Mouse (Mus musculus) intestine, postnatal 0 days (tissue): ENCODE data around the gene Ovca2. TPM values are rescaled to one million over a fixed set of nuclear protein-coding genes. Genes with fewer than 3 reads are reported as not detected.
A peak's percentile ranks its signal among the peaks of the same experiment; 100 is the strongest.

Source experiments
- ATAC-seq: fragments of 200-750 bp; cut with Nextera tagmentation; 2 replicates; pipeline ENCODE4 v1.8.0; 2017; ENCODE audit warnings: mild to moderate bottlenecking, moderate TSS enrichment, moderate library complexity
- H3K27ac ChIP-seq: fragments of 300-500 bp; sonication (generic); 2 replicates; pipeline ENCODE4 v1.5.1; 2014; ENCODE audit warnings: mild to moderate bottlenecking, low read depth, low read length, moderate library complexity
- H3K27me3 ChIP-seq: fragments of 300-500 bp; sonication (generic); replicated peaks from 2 replicates; pipeline ENCODE4 v1.6.1; 2014; ENCODE audit warnings: low read length, mixed read lengths; ENCODE audit not compliant: control insufficient read depth, insufficient read depth
- H3K36me3 ChIP-seq: fragments of 300-500 bp; sonication (generic); 2 replicates; pipeline ENCODE4 v1.6.1; 2014; ENCODE audit warnings: mild to moderate bottlenecking, moderate library complexity; ENCODE audit not compliant: control insufficient read depth, insufficient read depth
- H3K4me1 ChIP-seq: fragments of 300-500 bp; sonication (generic); replicated peaks from 2 replicates; pipeline ENCODE4 v1.6.1; 2014; ENCODE audit warnings: antibody characterized with exemption, low read length, mixed read lengths; ENCODE audit not compliant: control insufficient read depth, insufficient read depth
- H3K4me2 ChIP-seq: fragments of 300-500 bp; sonication (generic); replicated peaks from 2 replicates; pipeline ENCODE4 v1.6.1; 2014; ENCODE audit warnings: low read depth, mild to moderate bottlenecking, moderate library complexity
- H3K4me3 ChIP-seq: fragments of 300-500 bp; sonication (generic); 2 replicates; pipeline ENCODE4 v1.5.1; 2014; ENCODE audit warnings: low read depth, low read length
- H3K9ac ChIP-seq: fragments of 300-500 bp; sonication (generic); 2 replicates; pipeline ENCODE4 v1.6.1; 2014; ENCODE audit warnings: mild to moderate bottlenecking, low read depth, low read length
- H3K9me3 ChIP-seq: fragments of 300-500 bp; sonication (generic); 2 replicates; pipeline ENCODE4 v1.6.1; 2016; ENCODE audit warnings: mixed run types; ENCODE audit not compliant: control insufficient read depth
- CTCF ChIP-seq: sonication (generic); IDR thresholded peaks from 2 replicates; pipeline ENCODE4 v1.5.1; 2016; ENCODE audit warnings: low read depth, mild to moderate bottlenecking, control low read depth, antibody characterized with exemption, moderate library complexity
- WGBS: fragments of 180-500 bp; shearing (Covaris S2); extraction: QIAGEN DNeasy Blood & Tissue Kit; methylation state at CpG from one replicate; pipeline ENCODE4 v1.1.7; 2014; 5-methylcytosine and 5-hydroxymethylcytosine counted together
- polyA plus RNA-seq: library from polyadenylated mRNA; unstranded; fragments of >200 nt; fragmentation: Nextera tagmentation; extraction: Ambion mirVana; gene quantifications from 2 replicates; pipeline ENCODE4 v1.2.1, GENCODE M21; 2015

Gene Ovca2
- polyA plus RNA-seq, 1 experiment from 2014 or later: 21.6 TPM

- Histone ChIP-seq H3K9me3 (no peaks in the 10 kb centered on the region), H3K27me3 (peaks cover 15% of the 10 kb centered on the region), H3K9ac (no peak overlapping the region), H3K4me3 (no peak overlapping the region), H3K27ac (no peak overlapping the region), H3K4me2 (no peak overlapping the region), H3K4me1 (no peaks in the 10 kb centered on the region), H3K36me3 (no peaks in the 10 kb centered on the region)
- TF ChIP-seq CTCF: no peak
- WGBS: 63% methylated on average over 5 of the region's 5 CpGs
- no peak for ATAC-seq
Measured at GRCm38 (mm10) chr11:75199951-75200350, 21.3 kb upstream of the Ovca2 start.

GRCm38 (mm10) chr11:75198792-75199191 lies 20.2 kb upstream of the Ovca2 start:
- Histone ChIP-seq H3K27ac (no peak overlapping the region), H3K4me2 (no peak overlapping the region), H3K27me3 (peaks cover 27% of the 10 kb centered on the region), H3K9me3 (no peaks in the 10 kb centered on the region), H3K36me3 (no peaks in the 10 kb centered on the region), H3K4me1 (no peaks in the 10 kb centered on the region; the same call in 1 of the 2 replicates), H3K9ac (no peak overlapping the region), H3K4me3 (no peak overlapping the region)
- TF ChIP-seq CTCF: no peak
- WGBS: 82% methylated on average over 4 of the region's 4 CpGs
- no peak for ATAC-seq

GRCm38 (mm10) chr11:75197956-75198355 lies 19.3 kb upstream of the Ovca2 start:
- Histone ChIP-seq H3K9me3 (no peaks in the 10 kb centered on the region), H3K36me3 (no peaks in the 10 kb centered on the region)

GRCm38 (mm10) chr11:75196131-75196530 lies 17.5 kb upstream of the Ovca2 start:
- H3K4me2 ChIP-seq: no peak overlapping the region
- no peaks in the 10 kb centered on the region for H3K9me3 ChIP-seq
- H3K27ac ChIP-seq: no peak overlapping the region
- peaks cover 5% of the 10 kb centered on the region; the same call in 1 of the 2 replicates for H3K4me1 ChIP-seq
- H3K27me3 ChIP-seq: peaks cover 29% of the 10 kb centered on the region
- ATAC-seq: no peak
- no peak overlapping the region for H3K4me3 ChIP-seq
- no peak for TF ChIP-seq CTCF
- no peak overlapping the region for H3K9ac ChIP-seq
- 68% methylated on average over 6 of the region's 6 CpGs for WGBS
- no peaks in the 10 kb centered on the region for H3K36me3 ChIP-seq

More at GRCm38 (mm10) chr11:75197956-75198355, 19.3 kb upstream of the Ovca2 start:
- Histone ChIP-seq H3K27me3 (peaks cover 29% of the 10 kb centered on the region), H3K4me2 (no peak overlapping the region), H3K4me3 (no peak overlapping the region), H3K27ac (no peak overlapping the region), H3K9ac (no peak overlapping the region), H3K4me1 (peaks cover 4% of the 10 kb centered on the region; the same call in 1 of the 2 replicates)
- WGBS: 52% methylated on average over 7 of the region's 7 CpGs
- no peak for TF ChIP-seq CTCF
- ATAC-seq: no peak

GRCm38 (mm10) chr11:75194850-75195461 lies 16.3 kb upstream of the Ovca2 start:
- peak; percentile 46 for TF ChIP-seq CTCF
- Histone ChIP-seq H3K9ac (peak overlapping the region; percentile 11; the same call in 1 of the 2 replicates), H3K4me1 (peaks cover 5% of the 10 kb centered on the region; the same call in 1 of the 2 replicates), H3K27me3 (peaks cover 29% of the 10 kb centered on the region), H3K9me3 (no peaks in the 10 kb centered on the region), H3K4me2 (peak overlapping the region; percentile 95), H3K27ac (no peak overlapping the region), H3K36me3 (no peaks in the 10 kb centered on the region), H3K4me3 (peak overlapping the region; percentile 61)
- WGBS: 3% methylated on average over 39 of the region's 39 CpGs
- ATAC-seq: no peak

GRCm38 (mm10) chr11:75194121-75194849 lies 15.7 kb upstream of the Ovca2 start:
- under 1% methylated on average over 51 of the region's 52 CpGs for WGBS

More at GRCm38 (mm10) chr11:75194121-75194849, 15.7 kb upstream of the Ovca2 start:
- no peak for TF ChIP-seq CTCF
- ATAC-seq: no peak
- no peak overlapping the region for H3K27ac ChIP-seq
- peak overlapping the region; percentile 95 for H3K4me2 ChIP-seq
- H3K4me3 ChIP-seq: peak overlapping the region; percentile 61
- H3K27me3 ChIP-seq: peaks cover 29% of the 10 kb centered on the region
- peaks cover 5% of the 10 kb centered on the region; the same call in 1 of the 2 replicates for H3K4me1 ChIP-seq
- H3K9ac ChIP-seq: peak overlapping the region; percentile 34; the same call in 1 of the 2 replicates
- no peaks in the 10 kb centered on the region for H3K36me3 ChIP-seq
- H3K9me3 ChIP-seq: no peaks in the 10 kb centered on the region
